Mouse (Mus musculus) mature B cell (primary cell): Measurements from ENCODE around the gene Zfp493.
"Not testable (repeated sequence)": the region's sequence is repeated elsewhere in the genome, so short reads cannot be mapped to it uniquely, and the experiment has no call there.

Experiments used
- in situ Hi-C: fragments of 300-500 bp; cut with MboI; formaldehyde crosslinking; loops from 2 replicates; pipeline ENCODE4 v1.14.3; 2019

The Zfp493 gene

DNA sequence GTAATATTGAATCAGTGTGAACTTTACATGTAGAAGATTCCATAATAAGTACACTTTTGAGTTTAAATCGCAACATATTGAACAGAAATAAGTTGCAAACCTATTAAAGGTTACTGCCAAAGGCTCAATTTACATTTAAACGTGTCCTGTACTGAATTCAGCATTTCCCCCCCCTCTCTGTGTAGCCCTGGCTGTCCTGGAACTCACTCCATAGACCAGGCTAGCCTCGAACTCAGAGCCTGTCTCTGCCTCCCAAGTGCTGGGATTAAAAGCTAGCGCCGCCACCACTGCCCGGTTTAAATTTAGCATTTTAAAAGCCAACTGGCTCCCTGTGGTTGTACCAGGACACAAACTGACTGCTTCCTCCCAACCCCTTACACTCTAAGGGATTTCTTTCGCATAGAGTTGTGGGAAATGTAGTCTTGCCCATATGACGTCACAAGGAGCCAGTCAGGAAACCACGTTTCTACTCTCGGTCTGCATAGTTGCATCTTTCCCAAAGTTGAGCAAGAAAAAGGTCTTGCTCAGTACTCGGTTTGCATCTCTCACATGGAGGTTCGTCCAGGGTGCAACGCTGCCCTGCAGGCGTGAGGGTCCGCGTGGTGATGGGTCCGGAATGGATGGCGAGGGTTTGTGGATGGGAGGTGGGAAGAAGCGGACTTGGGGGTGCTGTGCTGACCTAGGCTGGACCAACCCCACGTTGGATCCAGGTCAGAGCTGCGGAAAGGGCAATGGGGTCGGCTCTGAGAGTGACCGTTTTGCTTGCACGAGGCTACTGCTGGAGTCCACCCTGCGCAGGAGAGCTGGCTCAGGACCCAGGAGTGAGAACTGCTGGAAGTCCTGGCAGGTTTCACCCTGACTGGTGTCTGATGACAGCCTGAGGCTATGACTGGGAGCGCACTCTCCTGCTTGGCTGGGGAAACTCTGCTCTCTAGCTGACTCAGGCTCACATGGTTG lies at the start of gene Zfp493:
TSS of gene Zfp493 (plus strand) at position 429 of the 957 bp plus-strand sequence.
- in situ Hi-C loops = no loop called here

DNA sequence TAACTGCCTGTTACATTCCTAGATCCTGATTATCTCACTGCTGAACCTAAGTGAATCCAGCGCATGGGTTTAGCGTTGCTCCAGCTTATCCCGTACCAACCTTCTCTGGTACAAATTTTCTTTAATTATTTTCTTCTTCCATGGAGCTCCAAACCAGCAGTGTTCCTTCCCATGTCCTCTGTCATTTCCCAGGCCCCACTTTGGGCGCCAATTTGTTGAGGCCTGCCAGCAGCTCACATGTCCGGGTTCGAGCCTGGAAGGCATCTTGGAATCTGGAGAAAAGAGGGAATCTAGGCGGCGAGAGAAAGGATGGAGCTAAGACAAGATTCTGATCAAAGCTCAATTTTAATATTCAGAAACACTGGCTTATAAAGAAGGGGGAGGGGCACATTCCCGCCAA lies 45.1 kb upstream of the Zfp493 start:
- in situ Hi-C loops = not testable (repeated sequence)

DNA sequence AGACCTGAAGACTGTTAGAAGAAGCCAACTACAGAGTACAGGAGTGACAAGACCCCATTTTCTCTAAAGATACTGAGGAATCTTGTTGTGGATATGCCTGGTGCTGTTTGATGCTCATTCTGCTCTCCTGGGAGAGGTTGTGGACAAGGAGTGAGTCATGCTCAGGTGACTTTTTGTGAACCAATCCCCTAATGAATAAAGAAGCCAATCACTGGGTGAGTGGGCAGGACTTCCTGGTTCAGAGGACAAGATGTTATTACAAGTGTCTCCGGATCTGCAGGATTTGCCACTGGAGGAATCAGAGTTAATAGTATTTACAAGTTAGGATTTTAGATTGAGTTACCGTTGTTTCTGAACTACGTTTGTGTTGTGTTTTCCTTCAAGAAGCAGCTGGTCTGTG lies 36.6 kb upstream of the Zfp493 start:
- in situ Hi-C loops = no loop called here

DNA sequence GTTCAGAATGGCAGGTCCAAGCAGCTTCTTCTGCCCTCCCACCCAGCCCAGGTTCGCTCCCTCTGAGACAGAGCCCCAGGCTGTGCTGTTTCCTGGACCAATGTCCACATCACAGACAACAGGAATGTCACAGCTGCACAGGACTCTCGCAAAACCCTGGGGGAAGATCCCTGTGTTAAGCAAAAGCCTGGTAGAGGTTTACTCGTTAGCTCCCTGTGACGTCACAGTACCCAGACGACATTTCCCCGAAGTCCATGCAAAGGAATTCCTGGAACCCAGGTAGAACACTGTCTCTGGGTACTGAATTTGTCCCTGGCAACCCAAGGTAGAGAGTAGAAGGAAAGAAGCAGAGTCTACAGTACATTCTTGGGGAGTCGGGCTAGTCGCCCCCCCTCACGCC lies 35.6 kb upstream of the Zfp493 start:
- in situ Hi-C loops = no loop called here

DNA sequence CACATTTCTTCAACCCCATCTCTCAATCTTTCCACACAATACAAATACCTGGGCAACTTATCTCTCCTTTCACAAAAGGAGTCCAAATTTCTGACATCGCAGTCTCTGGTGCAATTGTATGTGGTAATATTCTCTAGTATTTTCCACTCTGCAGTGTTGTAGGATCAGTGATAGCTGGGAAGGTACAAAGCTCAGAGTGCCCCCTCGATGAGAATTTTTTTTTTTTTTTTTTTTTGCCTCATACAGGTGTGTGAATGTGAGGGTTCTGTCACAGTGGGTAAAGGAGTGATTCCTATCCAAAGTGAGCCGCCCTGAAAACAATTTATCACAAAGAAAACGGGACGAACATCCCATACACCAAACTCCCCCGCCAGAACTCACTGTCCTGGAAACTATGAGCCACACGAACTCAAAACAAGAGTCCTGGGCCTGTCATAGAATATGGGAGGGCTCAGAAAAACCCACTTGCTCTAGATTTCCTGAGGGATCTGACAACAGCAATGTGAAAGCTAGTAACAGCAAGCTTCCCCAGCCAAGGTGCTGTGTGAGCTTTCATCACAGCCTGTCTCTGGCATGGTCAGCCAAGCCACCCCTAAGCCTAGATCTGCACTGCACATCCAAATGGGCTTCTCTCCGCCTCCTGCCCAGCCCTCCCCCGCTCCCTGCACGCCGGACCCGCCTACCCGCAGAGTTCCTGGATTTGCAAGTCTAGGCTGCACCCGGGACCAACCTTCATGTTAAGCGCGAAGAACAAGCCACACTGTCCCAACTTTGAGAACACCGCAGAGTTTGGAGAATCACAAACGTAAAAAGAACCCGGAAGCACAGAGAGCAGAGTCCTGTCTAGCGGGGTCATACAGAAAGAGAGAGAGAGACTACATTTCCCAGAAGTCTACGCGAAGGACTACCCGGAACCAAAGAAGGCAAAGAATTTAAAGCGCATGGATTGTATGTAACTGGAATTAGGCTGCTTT lies 24.9 kb upstream of the Zfp493 start, which contains the start of gene Zfp85:
TSS of gene Zfp85 (minus strand) at position 896 of the 974 bp plus-strand sequence.
- in situ Hi-C loops = no loop called here

DNA sequence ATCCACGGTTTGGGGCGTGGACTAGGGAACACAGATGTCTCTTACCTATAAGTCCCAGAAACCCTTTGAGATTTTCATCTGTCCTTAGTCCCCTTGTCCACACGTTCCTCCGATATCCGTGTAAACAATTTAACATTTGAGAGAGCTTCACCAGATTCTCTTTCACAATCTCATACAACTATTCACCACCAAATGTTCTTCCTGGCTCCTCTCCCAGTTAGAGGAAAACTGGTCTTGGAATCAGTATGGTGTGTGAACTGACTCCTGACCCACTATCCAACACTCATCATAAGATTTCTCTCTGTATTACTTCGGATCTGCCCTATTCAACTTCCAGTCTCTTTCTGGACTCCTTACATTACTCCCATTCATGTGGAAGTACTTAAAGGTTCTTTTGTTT lies 23.7 kb upstream of the Zfp493 start:
- in situ Hi-C loops = no loop called here

DNA sequence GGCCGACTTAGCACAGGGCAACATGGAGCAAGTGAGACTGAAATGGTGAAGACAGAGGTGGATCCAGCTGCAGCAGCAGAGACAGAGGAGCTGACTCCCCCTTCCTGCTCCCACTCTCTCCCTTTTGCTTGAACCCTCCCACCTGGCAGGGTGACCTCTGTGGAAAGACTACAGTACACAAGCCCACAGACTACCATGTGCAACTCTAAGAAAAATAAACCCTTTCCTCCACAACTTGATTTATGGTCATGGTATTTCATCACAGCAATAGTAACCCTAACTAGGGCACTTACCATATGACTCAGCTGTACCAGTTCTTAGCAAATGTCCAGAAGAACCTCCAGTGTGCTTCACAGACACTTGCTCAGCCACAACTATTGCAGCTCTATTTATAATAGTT lies 19.5 kb upstream of the Zfp493 start:
- in situ Hi-C loops = no loop called here

DNA sequence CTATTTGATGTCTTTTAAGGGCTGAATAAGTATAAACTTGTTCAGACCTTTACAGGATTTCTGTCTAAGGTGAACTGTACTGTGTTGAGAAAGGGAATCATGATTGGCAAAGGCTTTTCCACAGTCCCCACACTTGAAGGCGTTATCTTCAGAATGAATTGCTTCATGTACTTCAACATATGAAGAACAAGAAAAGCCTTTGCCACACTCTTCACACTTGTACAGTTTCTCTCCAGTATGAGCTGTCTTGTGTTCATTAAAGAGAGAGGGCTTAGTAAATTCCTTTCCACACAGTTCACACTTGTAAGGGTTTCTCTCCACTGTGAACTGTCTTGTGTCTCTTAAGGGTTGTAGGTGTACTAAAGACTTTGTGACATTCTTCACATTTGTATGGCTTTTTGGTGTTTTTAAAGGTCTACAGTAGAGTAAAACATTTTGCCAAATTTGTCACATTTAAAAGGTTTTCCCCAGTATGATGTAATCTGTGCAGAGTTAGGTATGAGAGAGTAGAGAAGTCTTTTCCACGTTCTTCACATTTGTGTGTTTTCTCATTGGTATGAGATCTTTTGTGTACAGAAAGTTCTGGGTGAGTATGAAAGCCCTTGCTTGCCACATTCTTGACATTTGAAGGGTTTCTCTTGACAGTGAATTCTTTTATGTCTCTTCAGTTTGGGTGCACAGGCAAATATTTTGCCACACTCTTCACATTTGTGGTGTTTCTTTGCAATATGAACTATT lies 16.3 kb upstream of the Zfp493 start:
- in situ Hi-C loops = no loop called here

DNA sequence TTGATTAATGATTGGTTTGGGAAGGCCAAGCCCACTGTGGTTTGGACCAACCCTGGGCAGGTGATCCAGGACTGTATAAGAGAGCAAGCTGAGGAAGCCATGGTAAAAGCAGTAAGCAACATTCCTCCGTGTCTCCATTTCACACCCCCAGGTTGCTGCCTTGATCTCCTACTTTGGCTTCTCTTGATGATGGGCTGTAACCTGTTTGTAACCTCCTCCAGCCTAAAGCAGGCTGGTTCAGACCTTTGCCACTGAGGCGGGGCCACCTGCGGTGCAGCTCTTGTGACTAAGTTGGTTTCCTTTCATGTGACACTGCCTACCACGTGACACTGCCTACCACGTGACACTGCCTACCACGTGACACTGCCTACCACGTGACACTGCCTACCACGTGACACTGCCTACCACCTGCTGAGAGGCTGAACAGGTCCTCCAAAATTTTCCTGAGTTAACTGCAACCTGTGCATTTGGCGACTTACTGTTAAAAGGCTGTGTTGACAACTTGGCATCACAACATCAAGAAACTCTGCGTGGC lies 12.5 kb downstream of the Zfp493 start:
- in situ Hi-C loops = no loop called here

DNA sequence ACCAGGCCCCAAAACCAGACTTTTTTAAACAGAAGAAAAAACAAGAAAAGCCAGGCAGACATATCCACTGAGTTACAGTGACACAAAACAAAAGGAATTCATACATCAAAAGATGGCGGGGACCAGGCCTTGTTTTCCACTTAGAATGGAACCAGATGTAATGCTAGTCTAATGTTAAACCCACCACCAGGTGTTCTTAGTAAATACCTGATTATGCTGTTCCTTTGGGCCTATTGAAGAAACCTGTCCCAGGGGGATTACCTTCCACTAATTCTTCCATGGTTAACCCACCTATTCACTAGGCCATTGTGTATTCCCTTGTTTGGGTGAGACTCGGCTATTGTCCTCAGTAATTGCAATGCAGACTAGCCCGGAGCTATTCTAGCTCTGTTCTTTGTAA lies 19.1 kb downstream of the Zfp493 start:
- in situ Hi-C loops = no loop called here

DNA sequence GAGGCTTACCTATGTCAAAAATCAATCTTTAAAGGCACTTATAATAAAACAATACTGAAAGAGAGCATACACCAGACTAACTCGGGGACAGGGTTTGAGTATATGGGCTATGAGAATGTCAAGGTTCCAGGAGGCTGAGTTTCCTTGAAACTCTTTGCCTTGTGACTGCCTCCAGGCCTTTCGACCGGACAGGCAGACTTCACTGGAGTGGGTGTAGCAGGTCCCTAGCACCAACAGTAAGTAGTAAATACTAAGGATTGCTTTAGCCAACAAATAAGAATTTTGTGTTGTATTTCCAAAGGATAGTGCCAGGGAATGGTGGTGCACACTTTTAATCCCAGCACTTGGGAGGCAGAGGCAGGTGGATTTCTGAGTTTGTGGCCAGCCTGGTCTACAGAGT lies 19.7 kb downstream of the Zfp493 start:
- in situ Hi-C loops = not testable (repeated sequence)

DNA sequence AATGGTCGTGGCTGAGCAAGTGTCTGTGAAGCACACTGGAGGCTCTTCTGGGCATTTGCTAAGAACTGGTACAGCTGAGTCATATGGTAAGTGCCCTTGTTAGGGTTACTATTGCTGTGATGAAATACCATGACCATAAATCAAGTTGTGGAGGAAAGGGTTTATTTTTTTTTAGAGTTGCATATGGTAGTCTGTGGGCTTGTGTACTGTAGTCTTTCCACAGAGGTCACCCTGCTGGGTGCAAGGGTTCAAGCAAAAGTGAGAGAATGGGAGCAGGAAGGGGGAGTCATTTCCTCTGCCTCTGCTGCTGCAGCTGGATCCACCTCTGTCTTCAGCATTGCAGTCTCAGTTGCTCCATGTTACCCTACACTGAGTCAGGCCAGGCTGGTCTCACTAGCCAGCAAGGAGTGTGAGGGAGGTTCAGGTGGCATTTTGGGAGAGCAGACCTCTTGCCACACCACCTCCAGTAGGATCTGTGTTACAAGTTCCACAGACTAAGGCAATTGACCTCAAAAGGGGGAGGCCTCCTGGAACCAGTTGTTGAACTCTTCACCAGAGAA lies 32.2 kb downstream of the Zfp493 start:
- in situ Hi-C loops = no loop called here

DNA sequence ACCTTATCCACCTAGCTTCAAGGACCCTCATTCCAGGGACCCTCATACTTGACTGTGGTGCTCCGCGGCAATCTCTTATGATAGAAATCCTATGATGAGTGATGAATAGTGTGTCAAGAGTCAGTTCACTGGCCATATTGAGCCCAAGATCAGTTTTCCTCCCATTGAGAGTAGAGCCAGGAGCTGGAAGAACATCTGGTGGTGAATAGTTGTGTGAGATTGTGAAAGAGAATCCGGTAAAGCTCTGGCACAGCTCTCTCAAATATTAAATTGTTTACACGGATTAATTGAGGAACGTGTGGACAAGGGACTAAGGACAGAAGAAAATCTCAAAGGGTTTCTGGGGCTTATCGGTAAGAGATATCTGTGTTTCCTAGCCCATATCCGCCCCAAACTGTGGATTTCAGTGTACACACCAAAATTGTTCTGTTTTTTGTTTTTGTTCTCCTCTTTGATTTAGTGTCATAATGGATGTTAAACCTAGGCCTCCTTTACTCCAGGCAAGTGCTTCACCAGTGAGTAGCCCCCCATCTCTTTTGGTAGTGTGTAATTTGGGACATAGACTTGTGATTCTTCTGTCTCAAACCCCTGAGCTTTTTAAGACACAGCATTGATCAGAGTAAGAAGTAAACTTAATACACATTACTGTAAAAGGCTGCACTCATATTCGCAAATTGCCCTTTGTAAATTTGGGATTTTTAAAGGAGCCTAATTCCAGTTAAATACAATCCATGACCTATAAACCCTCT lies 33.6 kb downstream of the Zfp493 start:
- in situ Hi-C loops = no loop called here

DNA sequence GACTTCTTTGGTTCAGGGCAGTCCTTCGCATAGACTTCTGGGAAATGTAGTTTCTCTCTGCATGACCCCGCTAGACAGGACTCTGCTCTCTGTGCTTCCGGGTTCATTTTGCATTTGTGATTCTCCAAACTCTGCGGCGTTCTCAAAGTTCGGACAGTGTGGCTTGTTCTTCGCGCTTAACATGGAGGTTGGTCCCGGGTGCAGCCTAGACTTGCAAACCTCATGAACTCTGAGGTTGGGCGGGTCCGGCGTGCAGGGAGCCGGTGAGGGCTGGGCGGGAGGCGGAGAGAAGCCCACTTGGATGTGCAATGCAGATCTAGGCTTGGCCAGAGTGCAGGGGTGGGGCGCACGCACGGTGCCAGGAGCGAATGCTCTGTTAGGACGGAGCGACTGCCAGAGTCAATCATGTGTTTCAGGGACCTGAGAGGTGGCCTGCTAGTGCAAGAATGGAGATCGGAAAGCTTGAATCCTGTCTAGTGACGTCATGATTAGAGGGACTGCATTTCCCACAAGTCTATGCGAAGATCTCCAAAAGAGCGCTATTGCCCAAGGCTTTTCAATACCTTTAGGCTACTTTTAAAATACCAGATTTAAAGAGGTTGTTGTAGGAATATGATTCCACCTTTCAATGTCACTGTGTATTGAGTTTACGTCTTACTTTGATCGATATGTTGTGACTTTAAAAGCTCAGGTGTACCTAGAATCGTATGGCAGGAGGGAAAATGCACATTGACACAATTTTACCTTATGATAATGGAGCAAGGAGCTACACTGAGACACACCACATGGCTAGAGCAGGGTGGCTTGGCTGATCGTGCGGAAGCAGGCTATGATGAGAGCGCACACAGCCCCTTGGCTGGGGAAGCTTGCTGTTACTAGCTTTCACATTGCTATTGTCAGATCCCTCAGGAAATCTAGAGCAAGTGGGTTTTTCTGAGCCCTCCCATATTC lies 34.5 kb downstream of the Zfp493 start, which contains the start of gene Zfp273:
TSS of gene Zfp273 (plus strand) at position 31 of the 951 bp plus-strand sequence.
- in situ Hi-C loops = no loop called here

DNA sequence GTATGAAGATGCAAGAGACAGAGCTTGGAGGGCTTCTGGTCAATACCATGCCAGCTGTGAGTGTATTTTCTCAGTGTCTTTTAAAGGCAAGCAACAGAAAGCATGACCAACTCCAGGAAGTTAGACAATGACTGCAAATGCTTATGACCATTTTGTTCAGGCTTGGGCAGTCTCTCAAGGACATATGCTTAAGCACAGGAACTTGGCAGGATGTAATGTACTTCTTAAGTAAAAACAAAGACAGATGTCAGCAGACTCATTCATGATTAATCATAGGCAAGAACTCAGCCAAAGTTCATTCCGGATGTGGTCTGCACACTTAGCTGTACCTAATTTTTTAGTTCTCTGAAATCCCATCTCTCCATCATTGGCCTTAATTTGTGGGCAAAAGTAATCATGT lies 39.1 kb downstream of the Zfp493 start:
- in situ Hi-C loops = no loop called here

DNA sequence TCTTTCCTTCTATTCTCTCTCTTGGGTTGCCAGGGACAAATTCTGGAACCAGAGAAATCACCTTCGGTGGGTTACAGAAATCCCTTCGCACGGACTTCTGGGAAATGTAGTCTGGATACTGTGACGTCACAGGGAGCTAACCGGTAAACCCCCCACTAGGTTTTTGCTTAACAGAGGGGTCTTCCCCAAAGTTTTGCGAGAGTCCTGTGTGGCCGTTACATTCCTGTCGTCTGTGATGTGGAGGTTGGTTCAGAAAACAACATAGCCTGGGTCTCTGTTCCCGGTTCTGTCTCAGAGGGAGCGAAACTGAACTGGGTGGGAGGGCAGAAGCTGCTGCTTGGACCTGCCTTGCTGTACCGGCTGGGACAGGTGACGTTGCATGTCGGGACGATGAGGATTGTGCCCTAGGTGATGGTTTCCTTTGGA lies 51.4 kb downstream of the Zfp493 start, which contains the start of gene Gm10037:
TSS of gene Gm10037 (plus strand) at position 196 of the 426 bp plus-strand sequence.
- in situ Hi-C loops = no loop called here

DNA sequence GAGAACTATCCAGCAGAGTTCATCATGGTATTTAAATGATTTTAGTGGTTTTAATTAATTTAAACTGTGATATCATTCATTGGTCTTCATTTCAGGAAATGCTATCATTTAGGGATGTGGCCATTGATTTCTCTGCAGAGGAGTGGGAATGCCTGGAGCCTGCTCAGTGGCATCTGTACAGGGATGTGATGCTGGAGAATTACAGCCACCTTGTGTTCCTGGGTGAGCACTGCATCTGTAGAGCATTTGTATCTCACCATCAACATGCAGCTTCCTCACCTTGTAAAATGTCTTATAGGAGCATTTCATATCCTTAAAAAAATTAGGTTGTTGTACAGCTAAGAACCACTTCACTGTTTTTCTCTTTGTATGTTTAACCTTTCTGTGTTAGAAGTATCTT lies 53.6 kb downstream of the Zfp493 start:
- in situ Hi-C loops = not testable (repeated sequence)
